Mouse (Mus musculus): ENCODE data around the gene Boc. TPM values are rescaled to one million over a fixed set of nuclear protein-coding genes. Genes with fewer than 3 reads are reported as not detected.
A peak's percentile ranks its signal among the peaks of the same experiment; 100 is the strongest.

Gene Boc
- total RNA-seq, 2 experiments from 2014 or later = 19.9 TPM

GRCm38 (mm10) chr16:44531239-44531797, 27.4 kb downstream of the Boc start:
- no peak for DNase-seq (ENCODE audit: low spot score in 2 of 2)
- intact Hi-C loops (cut with DNase I) = no loop called here

DNA sequence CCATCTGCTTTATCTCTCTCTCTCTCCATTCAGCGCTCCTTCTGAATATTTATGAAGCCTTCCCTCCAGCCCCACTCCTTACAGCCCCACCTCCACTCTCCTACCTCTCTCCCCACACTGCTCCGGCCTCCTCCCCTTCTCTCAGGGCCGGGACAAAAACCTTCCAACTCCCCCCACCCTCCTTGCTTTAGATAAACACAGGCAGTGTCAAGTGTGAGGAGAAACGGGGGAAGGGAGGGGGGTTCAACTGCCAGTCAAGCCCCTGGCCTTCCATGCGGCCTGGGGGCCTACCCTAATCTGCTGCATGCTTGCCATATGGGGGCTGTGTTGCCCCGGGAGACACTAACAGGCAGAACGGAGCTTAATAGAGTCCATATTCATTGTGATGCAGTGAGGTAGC, 27.9 kb downstream of the Boc start:
- DNase-seq (ENCODE audit: low spot score in 2 of 2) = peak in 1 of 2 experiments; percentile 65
- intact Hi-C loops (cut with DNase I) = no loop called here

- no peak for DNase-seq (ENCODE audit: low spot score in 2 of 2)
- intact Hi-C loops (cut with DNase I) = no loop called here
These were observed 28.5 kb downstream of the Boc start for GRCm38 (mm10) chr16:44530191-44530590.

DNA sequence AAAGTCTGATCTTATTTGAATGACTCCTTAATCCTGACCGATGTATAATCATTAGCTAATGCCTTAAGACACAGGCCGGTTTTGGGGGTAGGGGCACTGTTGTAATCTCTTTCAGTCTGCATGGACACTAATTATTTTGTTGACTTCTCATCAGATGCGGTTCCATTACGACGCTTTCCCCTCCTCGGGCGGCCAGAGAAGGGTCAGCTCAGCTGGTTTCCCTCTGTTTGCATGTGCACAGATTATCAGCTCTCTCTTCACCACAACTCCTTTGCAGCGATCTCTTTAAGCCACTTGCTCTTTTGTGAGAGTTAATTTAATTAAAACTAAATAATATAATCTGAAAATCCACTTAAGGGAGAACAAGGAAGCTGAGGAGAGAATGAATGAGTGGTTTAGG, 29.0 kb downstream of the Boc start:
- intact Hi-C loops (cut with DNase I) = no loop called here
- DNase-seq (ENCODE audit: low spot score in 2 of 2) = no peak

DNA sequence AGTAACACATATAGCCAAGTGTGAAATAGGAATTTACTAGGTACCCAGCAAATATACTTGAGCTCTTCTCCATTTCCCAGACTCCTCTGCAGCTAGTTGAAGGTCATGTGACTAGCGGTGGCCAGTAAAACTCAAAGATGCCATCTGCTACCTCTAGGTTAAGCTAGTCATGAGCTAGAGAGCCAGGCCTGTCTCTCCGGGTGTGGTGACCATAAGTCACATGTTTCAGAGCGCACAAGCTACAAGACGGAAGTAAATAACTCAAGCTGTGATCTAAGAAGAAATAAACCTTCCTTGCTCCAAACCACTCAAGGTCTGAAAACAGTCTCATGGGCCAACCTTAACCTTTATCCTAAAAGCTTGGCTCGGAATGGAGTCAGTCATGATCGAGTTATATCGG, 29.7 kb downstream of the Boc start:
- no peak for DNase-seq (ENCODE audit: low spot score in 2 of 2)
- intact Hi-C loops (cut with DNase I) = no loop called here

DNA sequence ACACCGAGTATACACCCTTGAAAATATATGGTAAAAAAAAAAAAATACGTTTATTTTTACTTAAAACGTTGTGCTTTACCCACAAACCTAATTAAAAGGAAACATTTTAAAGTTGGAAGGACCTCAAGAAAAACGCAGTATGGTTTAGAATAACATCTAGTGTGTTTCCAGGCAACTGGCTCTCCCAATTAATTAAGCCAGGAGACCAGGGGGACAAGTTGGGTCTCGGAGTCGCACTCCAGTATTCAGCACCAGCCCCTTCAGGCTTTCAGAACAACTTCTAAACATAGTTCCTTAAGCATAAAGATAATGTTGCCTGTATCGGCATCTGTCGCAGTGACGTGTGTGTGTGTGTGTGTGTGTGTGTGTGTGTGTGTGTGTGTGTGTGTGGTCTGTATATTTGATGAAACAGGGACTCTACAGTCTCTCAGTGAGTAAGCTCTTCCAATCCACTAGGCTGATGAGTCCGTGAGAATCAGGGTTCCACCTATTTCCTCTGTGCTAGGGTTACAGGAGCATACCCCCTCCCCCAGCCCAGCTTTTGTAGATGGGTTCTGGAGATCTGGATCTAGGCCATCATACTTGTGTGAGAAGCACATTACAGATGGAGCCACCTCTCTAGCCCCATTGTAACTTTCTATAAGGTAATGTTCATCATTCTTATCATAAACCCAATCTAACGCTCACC, 31.3 kb downstream of the Boc start:
- no peak for DNase-seq (ENCODE audit: low spot score in 2 of 2)
- intact Hi-C loops (cut with DNase I) = loop anchor here (2.0 kb wide), 1 partner anchor 31 kb away; the partner anchor contains the start of gene Boc

DNA sequence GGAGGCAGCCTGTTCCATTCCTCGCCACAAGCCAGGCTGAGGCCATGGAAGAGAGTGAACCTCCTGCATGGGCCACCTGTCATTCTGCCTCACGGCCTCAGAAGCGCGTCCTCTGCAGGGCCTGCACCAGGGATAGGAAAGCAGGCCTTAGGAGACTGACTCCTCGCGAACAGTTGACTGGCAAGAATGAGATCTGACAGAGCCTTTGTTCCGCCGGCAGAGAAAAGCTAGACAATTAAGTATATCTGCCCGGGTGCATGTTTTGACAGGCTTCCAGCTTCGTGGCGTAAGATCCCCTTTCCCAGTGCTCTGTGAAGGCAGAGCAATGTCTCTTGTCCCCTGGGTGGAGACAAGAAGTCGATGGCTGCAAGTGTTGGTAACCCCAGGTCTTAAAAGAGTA, 32.0 kb downstream of the Boc start:
- DNase-seq (ENCODE audit: low spot score in 2 of 2) = no peak
- intact Hi-C loops (cut with DNase I) = loop anchor here (2.0 kb wide), 1 partner anchor 32 kb away; the partner anchor contains the start of gene Boc

GRCm38 (mm10) chr16:44526044-44526443, 32.7 kb downstream of the Boc start:
- peak in 1 of 2 experiments; percentile 75 for DNase-seq (ENCODE audit: low spot score in 2 of 2)
- intact Hi-C loops (cut with DNase I) = loop anchor here (2.0 kb wide), 1 partner anchor 33 kb away; the partner anchor contains the start of gene Boc

GRCm38 (mm10) chr16:44523595-44523994, 35.1 kb downstream of the Boc start:
- intact Hi-C loops (cut with DNase I) = no loop called here
- DNase-seq (ENCODE audit: low spot score in 2 of 2) = no peak

DNA sequence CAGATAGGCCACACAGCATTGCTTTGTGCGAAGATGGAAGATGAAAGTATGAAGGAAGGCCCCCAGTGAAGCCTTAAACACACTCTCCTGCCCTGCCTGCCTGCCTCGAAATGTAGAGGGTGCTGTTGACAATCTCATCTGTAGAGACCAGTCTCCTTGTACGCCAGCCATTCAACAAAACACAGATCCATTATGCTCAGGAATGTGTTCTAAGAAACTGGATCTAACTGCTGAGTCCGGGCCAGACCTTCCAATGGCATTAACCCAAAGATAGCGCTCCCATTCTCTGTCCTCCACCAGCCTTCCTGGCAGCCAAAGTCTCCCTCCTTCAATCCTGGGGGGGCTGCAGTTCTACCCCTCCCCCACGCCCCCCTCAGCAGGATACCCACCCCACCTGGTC, 42.2 kb downstream of the Boc start:
- intact Hi-C loops (cut with DNase I) = no loop called here
- no peak for DNase-seq (ENCODE audit: low spot score in 2 of 2)

DNA sequence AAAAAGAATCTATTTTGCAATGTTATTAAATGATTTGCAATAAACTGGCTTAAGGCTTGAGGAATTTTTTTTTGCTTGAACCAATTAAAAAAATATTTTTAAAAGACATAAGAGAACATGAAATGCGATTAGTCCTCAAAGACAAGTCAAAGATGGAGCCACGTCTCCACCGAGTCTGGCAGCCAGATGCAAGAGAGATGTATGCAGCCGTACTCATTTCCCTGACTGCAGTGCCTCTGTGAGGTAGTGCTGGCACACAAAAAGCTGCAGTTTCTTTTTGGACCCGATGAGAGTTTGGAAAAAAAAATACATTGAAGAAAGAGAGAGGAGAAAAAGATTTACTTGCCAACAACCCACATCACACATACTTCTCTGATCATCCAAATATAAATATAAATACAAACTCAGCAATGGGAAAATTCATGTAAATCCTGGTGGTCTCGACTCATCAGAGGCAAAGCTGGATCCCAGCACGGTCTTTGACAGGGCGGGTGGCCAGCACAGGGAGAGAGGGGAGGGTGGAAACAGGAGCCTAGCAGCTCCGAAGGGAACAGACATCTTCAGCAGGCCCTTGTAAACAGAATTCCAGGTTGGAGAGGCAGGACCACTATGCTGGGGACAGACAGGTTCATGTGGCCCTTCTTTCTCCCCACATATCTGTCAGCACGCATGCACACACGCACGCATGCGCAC, 48.0 kb downstream of the Boc start:
- peak in 1 of 2 experiments; percentile 44 for DNase-seq (ENCODE audit: low spot score in 2 of 2)
- intact Hi-C loops (cut with DNase I) = loop anchor here (5.0 kb wide), 1 partner anchor 47 kb away; the partner anchor contains the start of gene Boc

DNA sequence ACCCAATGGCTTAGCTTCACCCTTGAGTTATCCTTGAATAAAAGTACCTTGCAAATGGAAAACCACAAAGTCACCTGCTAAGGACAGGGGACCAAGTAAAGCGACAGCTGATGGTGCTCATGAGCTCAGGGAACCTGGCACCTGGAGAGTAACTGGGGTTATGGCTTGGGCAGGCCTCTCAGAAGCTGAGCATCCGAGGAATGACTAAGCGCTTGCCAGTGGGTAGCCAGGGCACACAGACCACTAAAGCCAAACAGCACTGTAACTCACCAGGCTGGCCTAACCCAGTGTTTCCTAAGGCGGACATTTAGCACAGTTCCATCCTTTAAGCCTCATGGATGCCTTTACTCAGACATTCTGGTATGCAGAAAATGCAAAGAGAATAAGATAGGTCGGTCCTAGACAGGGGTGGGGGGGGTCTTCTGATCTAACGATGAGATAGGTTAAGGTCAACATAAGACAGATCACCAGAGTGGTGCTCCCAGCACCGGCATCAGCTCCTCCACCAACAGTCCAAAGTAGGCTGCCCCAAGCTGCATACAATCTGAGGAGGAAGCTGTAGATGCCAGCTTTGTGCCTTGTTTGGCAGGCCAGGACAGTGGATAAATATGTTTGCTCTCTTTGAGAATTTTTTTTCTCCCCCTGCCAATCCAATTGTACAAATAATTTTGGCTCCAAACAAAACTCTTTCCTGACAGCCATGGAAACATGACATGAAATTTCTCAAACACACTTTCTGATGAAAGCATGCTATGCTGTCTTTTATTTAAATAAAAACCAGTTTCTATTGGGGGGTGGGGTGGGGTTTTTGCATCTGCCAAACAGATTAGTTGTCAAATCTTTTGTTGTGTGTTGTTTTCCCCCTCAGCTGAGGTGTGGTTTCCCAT, 49.0 kb downstream of the Boc start:
- intact Hi-C loops (cut with DNase I) = loop anchor here (5.0 kb wide), 1 partner anchor 48 kb away; the partner anchor contains the start of gene Boc
- no peak for DNase-seq (ENCODE audit: low spot score in 2 of 2)

DNA sequence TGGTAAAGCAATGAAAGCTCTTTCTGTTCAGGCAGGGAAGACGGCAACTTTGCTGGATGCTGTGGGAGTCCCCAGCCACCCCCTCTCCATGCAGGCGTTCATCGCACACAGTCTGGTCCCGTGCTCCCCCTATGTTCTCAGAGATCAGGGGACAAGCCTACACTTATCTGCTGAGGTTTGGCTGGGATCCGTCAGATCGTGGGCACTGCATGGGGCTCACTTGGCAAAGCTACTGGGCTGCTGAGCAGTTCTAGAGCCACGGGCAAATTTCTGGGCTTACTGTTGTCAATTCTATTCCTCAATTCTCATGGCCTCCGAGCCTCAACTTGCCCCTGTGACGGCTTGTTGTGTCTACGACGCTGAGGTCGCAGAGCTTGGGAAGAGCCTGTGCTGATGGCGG, 49.9 kb downstream of the Boc start:
- intact Hi-C loops (cut with DNase I) = no loop called here
- peak in 1 of 2 experiments; percentile 56 for DNase-seq (ENCODE audit: low spot score in 2 of 2)

DNA sequence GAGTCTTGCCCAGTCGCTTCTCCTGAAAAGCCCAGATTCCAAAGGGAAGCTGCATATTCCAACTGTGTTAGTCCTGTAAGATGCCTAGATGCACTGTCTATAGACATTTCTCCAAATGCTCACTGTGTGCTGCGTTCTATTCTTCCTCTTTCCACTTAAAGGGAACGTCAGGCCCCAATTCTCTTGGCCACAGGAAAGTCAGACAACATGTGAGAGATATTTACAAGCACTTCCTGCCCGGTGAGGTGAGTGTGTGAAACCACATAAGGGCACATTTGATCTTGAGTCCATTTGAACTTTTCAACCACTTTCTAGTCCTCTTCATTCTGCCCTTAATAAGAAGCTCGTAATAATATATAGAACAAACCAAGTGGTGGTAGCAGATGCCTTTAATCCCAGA, 50.7 kb downstream of the Boc start:
- intact Hi-C loops (cut with DNase I) = no loop called here
- no peak for DNase-seq (ENCODE audit: low spot score in 2 of 2)

GRCm38 (mm10) chr16:44507027-44507929, 51.4 kb downstream of the Boc start:
- intact Hi-C loops (cut with DNase I) = no loop called here
- DNase-seq (ENCODE audit: low spot score in 2 of 2) = no peak

GRCm38 (mm10) chr16:44505243-44505642, 53.5 kb downstream of the Boc start:
- DNase-seq (ENCODE audit: low spot score in 2 of 2) = no peak

DNA sequence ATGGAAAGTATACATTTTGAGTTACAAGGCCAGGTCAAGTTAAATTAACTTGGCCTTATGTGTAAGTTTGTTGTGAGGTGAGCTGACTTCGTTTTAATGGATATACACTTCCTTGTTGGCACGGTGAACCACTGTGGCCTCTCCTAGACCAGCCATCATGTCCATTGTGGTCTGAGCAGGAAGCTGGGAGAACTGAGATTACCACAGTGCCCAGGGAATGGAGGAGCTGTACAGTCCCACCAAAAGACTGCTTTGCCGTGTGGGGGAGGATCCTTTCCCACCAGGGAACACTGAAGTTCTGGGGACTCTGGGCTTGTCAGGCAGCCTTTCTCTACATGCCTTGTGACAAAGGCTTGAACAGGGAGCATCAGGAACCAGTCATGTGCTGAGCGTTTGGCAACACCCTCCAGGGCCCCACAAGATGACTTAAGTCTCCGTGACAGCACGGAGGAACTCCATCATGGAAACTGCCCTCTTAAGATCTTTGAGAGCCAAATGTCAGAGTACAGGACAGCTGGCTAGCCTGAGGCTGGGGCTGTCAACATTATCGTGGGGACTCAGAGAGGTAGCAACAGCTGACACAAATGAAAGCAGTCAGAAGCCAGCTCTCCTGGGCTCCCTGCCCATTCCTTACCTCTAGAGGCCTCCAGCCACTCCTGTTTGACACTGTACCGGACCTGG, 55.7 kb downstream of the Boc start:
- DNase-seq (ENCODE audit: low spot score in 2 of 2) = no peak
- intact Hi-C loops (cut with DNase I) = no loop called here

More at GRCm38 (mm10) chr16:44505243-44505642, 53.5 kb downstream of the Boc start:
- intact Hi-C loops (cut with DNase I) = no loop called here

- no peak for DNase-seq (ENCODE audit: low spot score in 2 of 2)
- intact Hi-C loops (cut with DNase I) = no loop called here
These were observed 56.4 kb downstream of the Boc start for GRCm38 (mm10) chr16:44502325-44502724.

Measured in left cerebral cortex, postnatal 25 days (tissue).